Mouse (Mus musculus) limb, embryonic 10.5 days (tissue): ENCODE results near the gene Rasip1. TPM values are rescaled to one million over a fixed set of nuclear protein-coding genes. Genes with fewer than 3 reads are reported as not detected.
"Not testable (repeated sequence)": the region's sequence is repeated elsewhere in the genome, so short reads cannot be mapped to it uniquely, and the experiment has no call there.

Source experiments
- DNase-seq: peaks from one replicate; pipeline ENCODE4 v3.0.0-alpha.2; 2017; ENCODE audit warnings: low spot score
- H3K27ac ChIP-seq: fragments of 300-500 bp; sonication (generic); 2 replicates; pipeline ENCODE4 v1.5.1; 2016; ENCODE audit warnings: mild to moderate bottlenecking
- H3K27me3 ChIP-seq: fragments of 300-500 bp; sonication (generic); 2 replicates; pipeline ENCODE4 v1.6.1; 2016; ENCODE audit warnings: low read depth, mild to moderate bottlenecking; ENCODE audit not compliant: poor library complexity, severe bottlenecking
- H3K36me3 ChIP-seq: fragments of 300-500 bp; sonication (generic); 2 replicates; pipeline ENCODE4 v1.6.1; 2016; ENCODE audit warnings: mild to moderate bottlenecking, moderate library complexity
- H3K4me1 ChIP-seq: fragments of 300-500 bp; sonication (generic); 2 replicates; pipeline ENCODE4 v1.6.1; 2016
- H3K4me3 ChIP-seq: fragments of 300-500 bp; sonication (generic); 2 replicates; pipeline ENCODE4 v1.5.1; 2016; ENCODE audit warnings: mild to moderate bottlenecking, moderate library complexity
- H3K9me3 ChIP-seq: fragments of 300-500 bp; sonication (generic); replicated peaks from 2 replicates; pipeline ENCODE4 v1.6.1; 2016; ENCODE audit warnings: mild to moderate bottlenecking
- WGBS: fragments of 180-500 bp; shearing (Covaris S2); methylation state at CpG from one replicate; pipeline ENCODE4 v1.1.7; 2016; 5-methylcytosine and 5-hydroxymethylcytosine counted together
- polyA plus RNA-seq: library from polyadenylated mRNA; unstranded; fragments of >200 nt; fragmentation: Nextera tagmentation; extraction: Ambion mirVana; gene quantifications from 2 replicates; pipeline ENCODE4 v1.2.1, GENCODE M21; 2016

The Rasip1 gene
- polyA plus RNA-seq, 1 experiment from 2014 or later = 8.3 TPM

GRCm38 (mm10) chr7:45642083-45642482, 14.8 kb downstream of the Rasip1 start:
- H3K9me3 ChIP-seq = no peaks in the 10 kb centered on the region
- peak overlapping the region; percentile 61; the same call in 1 of the 2 replicates for H3K4me3 ChIP-seq
- 88% methylated on average over 5 of the region's 5 CpGs for WGBS
- DNase-seq = no peak
- peaks cover 52% of the 10 kb centered on the region for H3K4me1 ChIP-seq
- H3K27ac ChIP-seq = peak overlapping the region; percentile 90
- H3K27me3 ChIP-seq = peaks cover 21% of the 10 kb centered on the region; the same call in 1 of the 2 replicates
- no peaks in the 10 kb centered on the region for H3K36me3 ChIP-seq

GRCm38 (mm10) chr7:45642503-45643255, 15.4 kb downstream of the Rasip1 start:
- DNase-seq = no peak
- peaks cover 21% of the 10 kb centered on the region; the same call in 1 of the 2 replicates for H3K27me3 ChIP-seq
- H3K9me3 ChIP-seq = no peaks in the 10 kb centered on the region
- H3K4me3 ChIP-seq = peak overlapping the region; percentile 61
- H3K4me1 ChIP-seq = peaks cover 52% of the 10 kb centered on the region
- no peaks in the 10 kb centered on the region for H3K36me3 ChIP-seq
- peak overlapping the region; percentile 90 for H3K27ac ChIP-seq
- WGBS = 43% methylated on average over 16 of the region's 16 CpGs

GRCm38 (mm10) chr7:45643441-45644178, 16.3 kb downstream of the Rasip1 start:
- under 1% methylated on average over 28 of the region's 28 CpGs for WGBS
- Histone ChIP-seq H3K27ac (peak overlapping the region; percentile 90), H3K4me3 (peak overlapping the region; percentile 61), H3K36me3 (no peaks in the 10 kb centered on the region), H3K4me1 (peaks cover 44% of the 10 kb centered on the region), H3K9me3 (no peaks in the 10 kb centered on the region), H3K27me3 (peaks cover 21% of the 10 kb centered on the region; the same call in 1 of the 2 replicates)
- peak; percentile 95 for DNase-seq

- Histone ChIP-seq H3K27me3 (peaks cover 21% of the 10 kb centered on the region; the same call in 1 of the 2 replicates), H3K4me1 (peaks cover 44% of the 10 kb centered on the region), H3K27ac (peak overlapping the region; percentile 90), H3K9me3 (no peaks in the 10 kb centered on the region), H3K36me3 (no peaks in the 10 kb centered on the region), H3K4me3 (peak overlapping the region; percentile 61)
- WGBS = 3% methylated on average over 18 of the region's 18 CpGs
- DNase-seq = peak; percentile 69
Observed at GRCm38 (mm10) chr7:45644183-45644582, 16.9 kb downstream of the Rasip1 start.

GRCm38 (mm10) chr7:45644872-45645590, 17.7 kb downstream of the Rasip1 start:
- no peaks in the 10 kb centered on the region for H3K36me3 ChIP-seq
- DNase-seq = no peak
- peaks cover 14% of the 10 kb centered on the region; the same call in 1 of the 2 replicates for H3K27me3 ChIP-seq
- H3K4me1 ChIP-seq = peaks cover 38% of the 10 kb centered on the region
- 68% methylated on average over 6 of the region's 6 CpGs for WGBS
- H3K4me3 ChIP-seq = peak overlapping the region; percentile 61; the same call in 1 of the 2 replicates
- no peaks in the 10 kb centered on the region for H3K9me3 ChIP-seq
- peak overlapping the region; percentile 90; the same call in 1 of the 2 replicates for H3K27ac ChIP-seq

GRCm38 (mm10) chr7:45645591-45645971, 18.3 kb downstream of the Rasip1 start:
- H3K9me3 ChIP-seq = no peaks in the 10 kb centered on the region
- H3K4me1 ChIP-seq = peaks cover 37% of the 10 kb centered on the region
- WGBS = 93% methylated on average over 7 of the region's 7 CpGs
- no peak overlapping the region for H3K4me3 ChIP-seq
- DNase-seq = no peak
- peaks cover 8% of the 10 kb centered on the region; the same call in 1 of the 2 replicates for H3K27me3 ChIP-seq
- no peak overlapping the region for H3K27ac ChIP-seq
- H3K36me3 ChIP-seq = no peaks in the 10 kb centered on the region

GRCm38 (mm10) chr7:45646671-45647070, 19.4 kb downstream of the Rasip1 start:
- Histone ChIP-seq H3K27me3 (0 out of 2 replicates have a peak, but pooled peaks cover 5% of the 10 kb centered on the region), H3K27ac (no peak overlapping the region), H3K4me1 (peaks cover 27% of the 10 kb centered on the region), H3K36me3 (no peaks in the 10 kb centered on the region), H3K4me3 (no peak overlapping the region), H3K9me3 (no peaks in the 10 kb centered on the region)
- no peak for DNase-seq
- 85% methylated on average over 4 of the region's 4 CpGs for WGBS

GRCm38 (mm10) chr7:45649351-45649750, 22.1 kb downstream of the Rasip1 start:
- no peaks in the 10 kb centered on the region for H3K9me3 ChIP-seq
- no peak for DNase-seq
- H3K4me3 ChIP-seq = no peak overlapping the region
- H3K36me3 ChIP-seq = no peaks in the 10 kb centered on the region
- H3K4me1 ChIP-seq = peaks cover 11% of the 10 kb centered on the region
- WGBS = 78% methylated on average over 8 of the region's 8 CpGs
- no peak overlapping the region for H3K27ac ChIP-seq
- H3K27me3 ChIP-seq = 0 out of 2 replicates have a peak, but pooled peaks cover 5% of the 10 kb centered on the region

GRCm38 (mm10) chr7:45650484-45650883, 23.2 kb downstream of the Rasip1 start:
- not testable (repeated sequence) for H3K27ac ChIP-seq, DNase-seq

GRCm38 (mm10) chr7:45654424-45655047, 27.2 kb downstream of the Rasip1 start:
- no peak for DNase-seq
- H3K9me3 ChIP-seq = no peaks in the 10 kb centered on the region

More at GRCm38 (mm10) chr7:45650484-45650883, 23.2 kb downstream of the Rasip1 start:
- not testable (repeated sequence) for H3K4me1 ChIP-seq, H3K27me3 ChIP-seq, H3K9me3 ChIP-seq, H3K4me3 ChIP-seq, H3K36me3 ChIP-seq
- WGBS = 95% methylated on average over 20 of the region's 20 CpGs

GRCm38 (mm10) chr7:45660746-45661478, 33.6 kb downstream of the Rasip1 start:
- no peaks in the 10 kb centered on the region for H3K27me3 ChIP-seq
- H3K4me3 ChIP-seq = no peak overlapping the region
- H3K36me3 ChIP-seq = no peaks in the 10 kb centered on the region
- H3K27ac ChIP-seq = no peak overlapping the region
- H3K4me1 ChIP-seq = peaks cover 27% of the 10 kb centered on the region
- DNase-seq = no peak
- 86% methylated on average over 11 of the region's 11 CpGs for whole genome bisulfite sequencing
- no peaks in the 10 kb centered on the region for H3K9me3 ChIP-seq

More at GRCm38 (mm10) chr7:45654424-45655047, 27.2 kb downstream of the Rasip1 start:
- H3K27me3 ChIP-seq = no peaks in the 10 kb centered on the region
- peak overlapping the region; percentile 30 for H3K4me3 ChIP-seq
- 41% methylated on average over 17 of the region's 17 CpGs for WGBS
- H3K27ac ChIP-seq = peak overlapping the region; percentile 20
- peaks cover 18% of the 10 kb centered on the region for H3K4me1 ChIP-seq
- no peaks in the 10 kb centered on the region for H3K36me3 ChIP-seq
